Mouse (Mus musculus) adrenal gland, postnatal 36 days (tissue): ENCODE measurements around the gene Syt6. TPM values are rescaled to one million over a fixed set of nuclear protein-coding genes. Genes with fewer than 3 reads are reported as not detected.
A peak's percentile ranks its signal among the peaks of the same experiment; 100 is the strongest.

Source experiments
- DNase-seq, 2 experiments: peaks; one replicate each; pipeline ENCODE4 v3.0.0; 2021; ENCODE audit warnings: mixed read lengths in 1 of 2
- microRNA-seq: library from miRNA; unstranded; fragments of <30 nt; microRNA quantifications from one replicate; pipeline ENCODE4 v1.2.0, GENCODE M21; 2021
- total RNA-seq, 2 experiments: library from RNA; stranded (reverse); gene quantifications; 2 replicates each; pipeline ENCODE4 v1.2.3; 2021

Gene Syt6
- total RNA-seq, 2 experiments from 2014 or later, result not detected

DNA sequence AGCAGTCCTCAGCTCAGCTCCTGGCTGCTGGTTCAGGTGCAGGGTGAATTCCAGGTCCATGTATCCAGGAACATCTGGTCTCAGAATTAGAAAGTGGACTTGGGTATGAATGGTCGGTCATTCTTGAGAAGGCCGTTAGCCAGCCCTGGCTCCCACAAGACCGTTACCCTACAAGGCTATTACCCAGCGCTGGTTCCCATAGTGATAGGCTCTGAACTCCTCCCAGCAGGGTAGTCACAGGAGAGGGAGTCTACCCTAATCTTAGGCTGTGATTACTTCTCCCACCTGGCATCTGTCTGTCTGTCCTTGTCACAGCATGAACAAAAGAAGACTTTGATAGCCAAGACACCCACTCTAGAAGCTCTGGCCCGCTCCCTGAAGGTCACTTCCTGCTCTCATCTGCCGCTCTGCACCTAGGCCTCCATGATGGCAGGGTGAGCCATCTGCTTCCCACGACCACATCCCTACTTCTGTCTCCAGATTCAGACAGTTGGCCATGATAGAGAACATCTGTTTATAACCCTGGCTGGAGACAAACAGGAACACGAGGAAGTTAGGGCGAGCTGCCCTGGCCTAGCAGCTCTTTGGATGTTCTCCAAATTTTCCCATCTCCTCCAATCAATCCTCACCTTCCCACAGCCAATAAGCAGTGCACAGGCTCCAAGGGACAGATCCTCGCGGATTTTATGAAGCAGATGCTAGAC lies 72.3 kb downstream of the Syt6 start:
- DNase-seq, result no peak

DNA sequence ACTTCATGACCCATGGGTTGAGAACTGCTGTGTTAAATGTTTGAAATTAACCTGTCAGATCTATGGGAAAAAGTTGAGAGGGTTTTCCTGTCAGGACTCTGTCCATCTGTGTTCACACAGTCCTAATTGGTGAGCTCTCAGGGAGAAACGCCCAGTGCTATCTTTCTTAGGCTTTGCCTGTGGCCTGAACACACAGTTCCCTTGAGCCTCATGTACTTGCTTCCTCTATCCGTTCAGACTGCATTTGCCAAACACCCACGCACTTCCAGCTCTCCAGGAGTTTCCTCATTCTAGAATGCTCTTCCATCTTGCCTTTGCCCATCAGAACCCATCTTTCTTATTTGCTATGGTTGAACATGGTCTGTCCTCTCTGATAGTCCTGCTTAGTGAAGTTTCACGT lies 73.5 kb downstream of the Syt6 start:
- no peak for DNase-seq

DNA sequence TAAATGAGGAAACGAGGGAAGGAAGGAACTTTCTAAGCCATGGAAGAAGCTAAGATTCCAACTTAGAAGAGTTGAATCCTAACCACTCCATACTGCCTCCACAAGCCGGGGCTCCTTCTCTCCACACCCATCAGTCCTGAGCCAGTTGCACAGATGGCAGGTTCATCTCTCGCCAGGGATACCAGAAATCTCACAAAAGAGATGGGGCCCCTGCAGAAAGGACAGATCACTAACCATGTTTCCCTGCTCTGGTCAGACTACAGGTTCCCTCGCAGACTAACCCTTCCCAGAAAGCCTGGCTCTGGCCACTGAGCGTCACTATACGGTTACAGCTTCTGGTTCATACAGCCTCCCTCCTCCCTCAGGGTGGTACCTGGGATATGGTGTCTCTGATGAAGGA lies 74.7 kb downstream of the Syt6 start:
- no peak for DNase-seq

DNA sequence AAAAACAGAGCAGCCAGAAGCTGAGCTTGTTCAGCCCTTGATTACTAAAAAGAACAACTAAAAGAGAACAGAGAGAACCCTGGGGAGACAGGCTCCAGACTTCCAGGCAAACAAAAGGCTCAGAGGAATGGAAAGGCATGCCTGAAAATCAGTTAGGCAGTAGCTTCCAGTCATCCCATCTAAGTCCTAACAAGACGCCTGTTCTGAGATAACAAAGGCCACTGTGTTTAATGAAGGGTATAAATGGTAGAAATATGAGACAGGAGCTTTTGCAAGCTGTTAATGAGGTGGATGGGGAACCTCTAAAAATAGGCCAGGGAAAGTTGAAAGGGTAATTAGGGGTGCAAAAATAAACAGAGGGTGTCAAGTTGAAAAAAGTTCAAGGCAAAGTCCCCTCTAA lies 75.4 kb downstream of the Syt6 start:
- no peak for DNase-seq

DNA sequence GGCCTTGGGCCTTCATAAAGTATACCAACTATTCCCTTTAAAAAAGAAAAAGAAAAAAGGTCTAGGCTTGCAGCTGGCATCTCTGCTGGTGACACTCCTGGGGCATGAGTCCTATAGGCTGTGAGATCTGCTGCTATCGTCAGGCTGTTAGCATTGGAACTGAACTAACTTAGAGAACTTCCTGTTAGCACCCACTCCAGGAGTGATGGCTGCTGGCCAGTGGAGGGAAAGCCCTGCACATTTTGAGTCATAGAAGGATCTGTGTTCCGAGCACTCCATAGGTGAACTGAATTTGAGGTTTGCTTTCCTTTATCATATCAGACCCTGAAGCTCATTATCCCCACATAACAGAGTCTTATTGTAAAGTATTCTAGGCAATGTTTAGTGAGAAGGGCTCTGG lies 85.0 kb downstream of the Syt6 start:
- DNase-seq, result no peak

DNA sequence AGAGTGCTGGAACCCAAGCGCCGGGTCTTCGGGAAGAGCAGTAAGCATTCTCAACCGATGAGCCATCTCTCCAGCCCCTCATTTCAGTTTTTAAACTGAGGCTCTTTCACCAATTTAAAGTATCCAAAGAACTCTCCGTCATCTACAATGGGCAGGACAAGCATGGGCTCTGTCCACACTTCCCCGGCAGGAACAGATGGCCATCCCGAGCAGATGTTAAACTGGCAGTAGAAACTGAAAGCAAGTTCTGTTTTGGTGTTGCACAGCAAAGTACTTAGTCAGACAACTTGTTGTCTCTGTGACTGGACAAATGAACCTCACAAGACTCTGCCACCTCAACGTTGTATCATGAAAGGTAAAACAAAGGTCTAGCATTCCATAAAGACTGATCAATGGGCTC lies 86.7 kb downstream of the Syt6 start:
- DNase-seq, result no peak

DNA sequence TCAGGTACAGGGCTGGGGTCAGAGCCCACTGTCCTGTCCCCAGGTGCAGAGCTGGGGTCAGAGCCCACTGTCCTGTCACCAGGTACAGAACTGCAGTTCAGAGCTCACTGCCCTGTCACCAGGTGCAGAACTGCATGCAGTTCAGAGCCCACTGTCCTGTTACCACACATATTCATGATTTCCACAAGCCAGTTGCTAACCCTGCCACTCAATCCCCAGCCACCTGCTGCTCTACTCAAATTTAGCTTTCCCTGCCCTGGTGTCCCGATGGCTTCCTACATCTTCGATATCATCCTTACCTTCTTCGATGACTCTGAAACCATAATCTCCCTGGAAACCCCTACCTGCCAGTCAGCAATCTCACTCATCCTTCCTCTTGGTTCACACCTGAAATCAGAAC lies 88.4 kb downstream of the Syt6 start:
- DNase-seq, result no peak

DNA sequence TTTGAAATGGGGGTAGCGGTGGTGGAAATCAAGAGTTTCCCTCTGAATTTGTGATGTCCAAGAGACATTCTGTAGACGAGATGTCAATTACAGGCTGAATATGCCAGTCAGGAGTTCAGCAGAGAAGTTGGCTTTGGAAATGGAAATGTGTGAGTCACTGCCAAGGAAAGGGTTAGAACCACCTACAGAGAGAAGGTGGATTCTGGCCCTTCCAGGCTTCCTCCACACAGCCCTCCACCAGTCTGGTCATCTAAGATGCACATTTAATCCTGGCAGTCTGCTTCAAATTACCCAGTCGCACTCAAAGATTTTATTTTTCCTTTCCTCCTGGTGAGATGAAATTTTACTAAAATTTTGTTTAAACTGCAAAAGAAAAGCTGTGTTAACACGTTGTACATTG lies 97.1 kb downstream of the Syt6 start:
- no peak for DNase-seq

DNA sequence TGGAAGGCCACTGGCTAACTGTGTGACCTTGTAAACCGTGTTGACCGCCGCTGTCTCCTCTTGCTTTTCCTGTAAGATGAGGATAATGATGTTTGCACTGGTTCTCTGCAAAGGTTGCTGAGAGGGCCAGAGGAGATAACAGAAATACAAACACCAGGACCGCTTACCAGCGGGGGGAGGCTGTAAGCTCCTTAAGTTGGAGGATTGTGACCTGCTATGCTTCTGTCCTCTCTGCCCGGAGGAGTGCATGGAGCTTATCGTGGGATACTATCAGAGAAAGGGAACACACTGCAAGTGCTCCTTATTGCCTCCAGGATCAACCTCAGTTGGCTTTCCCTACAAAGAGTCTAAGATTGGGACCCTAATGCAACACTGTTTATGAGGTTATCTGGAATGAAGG lies 97.7 kb downstream of the Syt6 start:
- DNase-seq, result no peak

DNA sequence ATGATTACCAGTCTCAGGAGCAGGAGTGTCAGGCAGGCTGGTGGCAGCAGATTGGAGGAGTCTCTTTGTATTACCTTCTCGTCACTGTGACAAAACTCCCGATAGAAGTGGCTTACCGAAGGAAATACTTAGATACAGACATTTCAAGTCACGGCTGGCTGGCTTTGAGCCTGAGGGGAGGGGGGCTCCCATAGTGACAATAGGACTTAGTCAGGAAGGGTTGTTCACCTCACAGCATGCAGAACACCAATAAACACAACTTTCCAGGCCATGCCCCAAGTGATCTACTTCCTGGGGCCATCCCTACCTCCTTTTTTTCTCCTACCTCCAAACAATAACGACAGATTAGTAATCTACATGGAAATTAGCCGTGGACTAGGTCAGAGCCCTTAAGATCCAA lies 103.8 kb downstream of the Syt6 start:
- no peak for DNase-seq

DNA sequence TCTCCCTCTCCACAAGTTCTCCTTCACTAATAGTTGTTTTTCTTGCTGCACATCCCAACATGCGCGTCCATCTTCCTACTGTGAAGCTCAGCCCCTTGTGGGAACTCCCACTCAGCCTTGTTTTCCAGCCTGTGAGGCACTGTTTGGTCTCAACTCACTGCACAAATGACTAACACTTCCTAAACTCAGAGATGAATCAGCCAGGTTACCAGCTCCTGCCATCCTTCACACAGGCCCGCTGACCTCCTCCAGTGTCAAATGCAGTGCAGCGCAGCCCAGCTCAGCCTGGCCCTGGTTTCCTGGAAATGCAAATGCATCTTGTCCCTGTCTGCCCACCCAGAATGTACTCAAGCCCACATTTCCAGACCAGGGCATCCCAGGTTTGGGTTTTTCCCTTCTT lies 107.4 kb downstream of the Syt6 start:
- DNase-seq, result peak; percentile 44 to 51

DNA sequence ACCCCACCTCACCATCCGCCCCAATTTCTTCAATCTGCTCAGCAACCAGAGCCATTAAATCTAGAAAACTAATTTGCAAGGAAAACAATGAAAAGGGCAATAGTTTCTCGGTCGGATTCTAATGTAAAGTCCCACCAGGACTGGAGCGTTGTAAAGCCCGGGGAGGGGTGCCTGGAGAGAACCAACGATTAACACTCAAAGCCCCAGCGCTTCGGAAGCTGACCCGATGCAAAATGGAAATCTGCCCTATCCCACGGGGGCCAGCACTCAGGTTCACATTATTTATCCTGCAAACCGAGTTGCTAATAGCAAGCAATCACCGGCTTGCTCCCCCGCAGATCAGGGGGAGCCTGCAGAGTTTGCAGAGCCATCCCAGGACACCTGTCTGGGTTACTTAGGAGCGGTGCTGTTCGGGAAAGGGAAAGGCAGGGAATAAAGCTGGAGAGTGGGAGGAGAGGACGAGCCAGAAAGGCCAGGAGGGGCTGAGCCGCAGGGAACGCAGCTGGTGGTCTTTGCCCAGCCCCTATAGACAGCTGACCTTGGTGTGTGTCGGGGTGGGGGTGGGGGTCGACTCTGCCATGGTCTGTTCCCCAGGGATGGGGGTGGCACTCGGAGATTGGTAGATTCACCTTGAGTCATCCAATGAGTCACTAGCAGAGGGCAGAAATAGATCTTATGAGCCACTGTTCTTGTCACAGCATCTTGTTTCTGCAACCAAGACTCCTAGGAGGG lies 108.4 kb downstream of the Syt6 start:
- peak; percentile 52 to 59 for DNase-seq

DNA sequence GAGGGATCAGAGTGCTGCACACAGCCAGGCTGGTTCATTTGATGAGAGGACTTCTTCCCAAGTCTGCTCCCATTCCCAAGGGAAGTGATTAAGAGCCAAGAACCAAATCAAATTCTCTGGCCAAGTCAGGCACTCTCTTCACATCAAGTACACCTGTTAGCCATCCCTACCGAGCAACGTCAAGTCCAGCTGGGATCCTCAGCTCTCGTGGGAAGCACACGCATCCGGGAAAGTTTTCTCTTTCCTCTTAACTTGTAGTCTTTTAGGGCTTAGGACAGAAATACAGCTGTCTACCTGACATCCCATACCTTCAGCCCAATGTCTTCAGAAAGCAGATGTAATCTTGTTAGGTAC lies 108.9 kb downstream of the Syt6 start:
- no peak for DNase-seq

DNA sequence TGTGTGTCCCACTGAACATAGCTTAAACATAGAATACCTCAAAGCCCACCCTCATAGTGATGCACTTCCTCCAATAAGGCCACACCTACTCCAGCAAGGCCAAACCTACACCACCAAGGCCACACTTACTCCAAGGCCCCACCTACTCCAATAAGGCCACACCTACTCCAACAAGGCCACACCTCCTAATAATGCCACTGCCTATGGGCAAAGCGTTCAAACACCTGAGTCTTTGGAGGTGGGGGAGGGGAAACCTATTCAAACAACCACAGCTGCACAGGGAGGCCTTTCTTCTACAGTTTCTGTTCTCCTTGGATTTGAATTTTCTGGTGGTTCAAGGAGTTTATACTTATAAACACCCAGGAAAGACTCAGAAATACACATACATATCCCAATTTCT lies 114.0 kb downstream of the Syt6 start:
- no peak for DNase-seq

DNA sequence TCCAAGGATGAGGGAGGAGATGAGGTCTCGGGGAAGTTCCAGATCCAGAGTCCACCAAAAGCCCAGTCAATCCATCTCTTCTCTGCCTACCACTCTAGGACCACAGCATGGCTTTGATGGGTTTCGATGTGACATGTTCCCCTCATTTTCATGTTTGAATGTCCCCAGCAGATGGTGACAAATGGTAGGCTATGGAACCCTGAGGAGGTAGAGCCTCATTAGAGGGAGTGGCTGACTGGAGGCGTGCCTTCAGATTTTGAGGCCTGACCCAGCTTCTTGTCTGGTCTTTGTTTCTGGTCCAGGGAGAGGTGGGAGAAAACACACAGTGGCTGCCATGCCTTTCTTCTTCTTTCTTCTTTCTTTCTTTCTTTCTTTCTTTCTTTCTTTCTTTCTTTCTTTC lies 115.5 kb downstream of the Syt6 start:
- DNase-seq, result peak in 1 of 2 experiments; percentile 19

Small RNA genes within 50 kb of the gene (microRNA-seq; reads per million reads assigned to microRNA genes)
- gene Gm25325, result not detected

Other genes with a start within 250 kb of the Syt6 start
- 1 to 10 TPM in 1 of 2 experiments, not detected in 1; 2.1 TPM for gene Atg4a-ps, start 70.8 kb downstream of the Syt6 start, total RNA-seq
- gene Olfml3, start 162.8 kb downstream of the Syt6 start, total RNA-seq, result 10 to 100 TPM; 14.4 to 19.5 TPM
- gene Gm10964, start 164.1 kb downstream of the Syt6 start, total RNA-seq, result not detected
- gene Hipk1, start 216.3 kb downstream of the Syt6 start, total RNA-seq, result 100 to 1,000 TPM; 120 to 165 TPM
- gene Dclre1b, start 234.2 kb downstream of the Syt6 start, total RNA-seq, result 10 to 100 TPM; 15.1 to 15.8 TPM
- 10 to 100 TPM; 17.4 to 20.3 TPM for gene Ap4b1, start 234.3 kb downstream of the Syt6 start, total RNA-seq
- under 1 TPM; 0.13 to 0.30 TPM for gene Gm43064, start 234.3 kb downstream of the Syt6 start, total RNA-seq